Mouse (Mus musculus): ENCODE results near the gene Atf6. TPM values are rescaled to one million over a fixed set of nuclear protein-coding genes. Genes with fewer than 3 reads are reported as not detected.

Gene Atf6
- polyA plus RNA-seq, 1 experiment from 2014 or later = 10.1 TPM

DNA sequence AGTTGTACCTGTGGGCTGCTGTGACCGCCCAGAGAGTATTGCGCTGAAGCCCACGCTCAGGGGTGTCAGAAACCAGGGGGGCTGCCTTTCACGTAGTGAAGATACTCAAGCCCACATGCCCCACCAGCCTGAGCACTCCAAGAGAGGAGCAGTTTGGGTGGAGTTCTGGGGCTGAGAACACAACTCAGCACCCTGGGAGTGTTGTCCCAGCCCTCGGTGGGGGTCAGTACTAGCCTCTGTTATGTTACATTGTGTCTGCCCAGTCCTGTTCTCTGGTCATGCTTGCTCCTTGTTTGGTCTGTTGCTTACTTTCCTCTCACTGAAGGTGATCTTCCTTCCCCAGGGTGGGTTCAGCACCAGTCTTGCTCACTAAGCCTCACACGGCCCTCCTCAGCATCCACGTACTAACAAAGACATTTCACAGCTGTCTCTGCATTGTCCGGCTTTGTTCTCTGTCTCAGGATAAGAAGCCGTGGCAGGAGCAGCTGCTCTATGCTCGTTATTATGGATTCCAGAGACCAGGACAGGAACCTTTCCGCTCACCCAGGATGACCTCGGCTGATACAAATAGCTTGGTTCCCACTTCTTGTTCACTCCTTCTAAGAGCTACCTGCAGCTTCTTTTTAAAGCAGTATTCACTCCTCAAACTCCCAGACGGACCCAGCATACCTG lies 209.8 kb downstream of the Atf6 start:
- Histone ChIP-seq H3K36me3 (ENCODE audit: control insufficient read depth, insufficient read depth) (peaks cover 8% of the 10 kb centered on the region; the same call in 1 of the 2 replicates), H3K9me3 (replicated peaks; ENCODE audit: control insufficient read depth, low read length) (no peaks in the 10 kb centered on the region), H3K4me3 (ENCODE audit: low read length) (no peak overlapping the region), H3K27ac (ENCODE audit: low read length) (no peak overlapping the region), H3K4me2 (ENCODE audit: low read depth, low read length) (no peak overlapping the region), H3K27me3 (ENCODE audit: control insufficient read depth, insufficient read depth, low read length) (no peaks in the 10 kb centered on the region), H3K9ac (ENCODE audit: low read length) (no peak overlapping the region), H3K4me1 (ENCODE audit: control insufficient read depth, insufficient read depth, low read length) (0 out of 2 replicates have a peak, but pooled peaks cover 4% of the 10 kb centered on the region)
- 57% methylated on average over 13 of the region's 13 CpGs for WGBS
- ATAC-seq (replicated peaks; ENCODE audit: extremely low read depth, insufficient read depth, low FRiP score) = no peak

- H3K4me1 ChIP-seq (ENCODE audit: control insufficient read depth, insufficient read depth, low read length) = peaks cover 9% of the 10 kb centered on the region; the same call in 1 of the 2 replicates
- ATAC-seq (replicated peaks; ENCODE audit: extremely low read depth, insufficient read depth, low FRiP score) = no peak
- WGBS = 59% methylated on average over 2 of the region's 2 CpGs
- H3K4me2 ChIP-seq (ENCODE audit: low read depth, low read length) = no peak overlapping the region
- H3K36me3 ChIP-seq (ENCODE audit: control insufficient read depth, insufficient read depth) = peaks cover 3% of the 10 kb centered on the region; the same call in 1 of the 2 replicates
- no peaks in the 10 kb centered on the region for H3K9me3 ChIP-seq (replicated peaks; ENCODE audit: control insufficient read depth, low read length)
- no peaks in the 10 kb centered on the region for H3K27me3 ChIP-seq (ENCODE audit: control insufficient read depth, insufficient read depth, low read length)
- H3K27ac ChIP-seq (ENCODE audit: low read length) = no peak overlapping the region
- no peak overlapping the region for H3K4me3 ChIP-seq (ENCODE audit: low read length)
- no peak overlapping the region for H3K9ac ChIP-seq (ENCODE audit: low read length)
Observed at GRCm38 (mm10) chr1:170657228-170657521, 210.4 kb downstream of the Atf6 start.

GRCm38 (mm10) chr1:170656518-170657227 lies 210.9 kb downstream of the Atf6 start:
- WGBS = 77% methylated on average over 11 of the region's 11 CpGs

DNA sequence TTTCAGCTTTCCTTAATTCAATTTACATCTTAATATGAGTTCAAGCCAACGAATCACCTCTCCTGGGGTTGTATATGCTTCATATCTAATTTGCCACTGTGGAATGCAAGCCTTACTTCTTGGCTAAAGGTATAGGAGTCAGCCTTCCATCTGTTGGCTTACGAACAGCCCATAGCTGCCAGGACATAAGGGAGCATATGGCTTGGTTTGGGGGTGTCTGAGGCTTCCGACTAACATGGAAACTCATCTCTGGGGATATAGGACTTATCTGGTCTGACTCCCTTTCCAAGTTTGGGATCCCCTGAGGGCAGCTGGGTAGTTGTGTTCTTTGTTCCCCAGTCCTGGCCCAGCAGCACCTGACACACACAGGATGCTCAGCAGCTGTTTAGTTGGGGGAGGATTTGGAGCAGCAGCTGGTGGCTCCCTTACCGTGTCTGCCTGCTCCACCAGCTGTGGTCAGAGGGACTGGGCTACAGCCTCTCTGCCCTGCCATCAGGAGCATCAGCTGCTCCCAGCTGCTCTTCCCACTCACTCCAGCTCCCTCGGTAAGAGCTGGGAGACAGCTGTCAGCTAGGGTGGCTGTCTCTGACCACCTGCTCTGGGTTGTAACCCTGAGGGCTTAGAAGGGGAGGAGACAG lies 212.2 kb downstream of the Atf6 start:
- H3K9me3 ChIP-seq (replicated peaks; ENCODE audit: control insufficient read depth, low read length) = no peaks in the 10 kb centered on the region
- H3K9ac ChIP-seq (ENCODE audit: low read length) = no peak overlapping the region
- no peak for ATAC-seq (replicated peaks; ENCODE audit: extremely low read depth, insufficient read depth, low FRiP score)
- no peaks in the 10 kb centered on the region for H3K27me3 ChIP-seq (ENCODE audit: control insufficient read depth, insufficient read depth, low read length)
- H3K36me3 ChIP-seq (ENCODE audit: control insufficient read depth, insufficient read depth) = peaks cover 4% of the 10 kb centered on the region; the same call in 1 of the 2 replicates
- WGBS = 58% methylated on average over 5 of the region's 5 CpGs
- H3K4me1 ChIP-seq (ENCODE audit: control insufficient read depth, insufficient read depth, low read length) = peaks cover 25% of the 10 kb centered on the region
- no peak overlapping the region for H3K27ac ChIP-seq (ENCODE audit: low read length)
- no peak overlapping the region for H3K4me3 ChIP-seq (ENCODE audit: low read length)
- H3K4me2 ChIP-seq (ENCODE audit: low read depth, low read length) = no peak overlapping the region

More at GRCm38 (mm10) chr1:170656518-170657227, 210.9 kb downstream of the Atf6 start:
- Histone ChIP-seq H3K9me3 (replicated peaks; ENCODE audit: control insufficient read depth, low read length) (no peaks in the 10 kb centered on the region), H3K27ac (ENCODE audit: low read length) (no peak overlapping the region), H3K36me3 (ENCODE audit: control insufficient read depth, insufficient read depth) (0 out of 2 replicates have a peak, but pooled peaks cover 3% of the 10 kb centered on the region), H3K9ac (ENCODE audit: low read length) (no peak overlapping the region), H3K4me3 (ENCODE audit: low read length) (no peak overlapping the region), H3K4me2 (ENCODE audit: low read depth, low read length) (no peak overlapping the region), H3K4me1 (ENCODE audit: control insufficient read depth, insufficient read depth, low read length) (peaks cover 14% of the 10 kb centered on the region), H3K27me3 (ENCODE audit: control insufficient read depth, insufficient read depth, low read length) (no peaks in the 10 kb centered on the region)
- no peak for ATAC-seq (replicated peaks; ENCODE audit: extremely low read depth, insufficient read depth, low FRiP score)

Other genes with a start within 250 kb of the Atf6 start
- gene Olfml2b, start 223.2 kb downstream of the Atf6 start, polyA plus RNA-seq (2015; fragmentation: Nextera tagmentation; extraction: Ambion mirVana) = 29.5 and 30.2 TPM in 2 replicates
- 0.53 and 0.71 TPM in 2 replicates for gene Gm26620, start 17.3 kb upstream of the Atf6 start, polyA plus RNA-seq (2015; fragmentation: Nextera tagmentation; extraction: Ambion mirVana)
- gene Dusp12, start 17.8 kb upstream of the Atf6 start, polyA plus RNA-seq (2015; fragmentation: Nextera tagmentation; extraction: Ambion mirVana) = 20.7 and 22.1 TPM in 2 replicates
- gene Fcrlb, start 45.2 kb upstream of the Atf6 start, polyA plus RNA-seq (2015; fragmentation: Nextera tagmentation; extraction: Ambion mirVana) = 0.11 TPM in 1 of 2 replicates, not detected in the other
- 0.20 TPM in 1 of 2 replicates, not detected in the other for gene Fcrla, start 59.8 kb upstream of the Atf6 start, polyA plus RNA-seq (2015; fragmentation: Nextera tagmentation; extraction: Ambion mirVana)
- 2.5 and 3.0 TPM in 2 replicates for gene Fcgr2b, start 108.8 kb upstream of the Atf6 start, polyA plus RNA-seq (2015; fragmentation: Nextera tagmentation; extraction: Ambion mirVana)
- gene Fcgr4, start 151.1 kb upstream of the Atf6 start, polyA plus RNA-seq (2015; fragmentation: Nextera tagmentation; extraction: Ambion mirVana) = 1.1 and 1.3 TPM in 2 replicates
- 10.2 and 10.7 TPM in 2 replicates for gene Fcgr3, start 197.2 kb upstream of the Atf6 start, polyA plus RNA-seq (2015; fragmentation: Nextera tagmentation; extraction: Ambion mirVana)
- 2.9 and 3.5 TPM in 2 replicates for gene Cfap126, start 246.1 kb upstream of the Atf6 start, polyA plus RNA-seq (2015; fragmentation: Nextera tagmentation; extraction: Ambion mirVana)

Measured in heart, embryonic 16.5 days (tissue).